Mouse (Mus musculus) cerebellum, adult 2 months (tissue): ENCODE data around the gene Ank3.

ENCODE experiments used
- CTCF ChIP-seq: fragments of 200-500 bp; IDR thresholded peaks from 2 replicates; pipeline ENCODE4 v1.5.1; 2011; ENCODE audit warnings: low read depth, mild to moderate bottlenecking, control low read depth, low read length, moderate library complexity, borderline replicate concordance; ENCODE audit not compliant: insufficient read depth
- POLR2A ChIP-seq: fragments of 200-500 bp; IDR thresholded peaks from 2 replicates; pipeline ENCODE4 v1.6.1; 2011; ENCODE audit warnings: low read length, control low read depth, borderline replicate concordance; ENCODE audit not compliant: insufficient read depth

GRCm38 (mm10) chr10:69719901-69720415 is 321.4 kb downstream of the Ank3 start:
- no peak for TF ChIP-seq POLR2A
- TF ChIP-seq CTCF, result no peak
